Mouse (Mus musculus) heart, embryonic 11.5 days (tissue): ENCODE data around the gene Adamtsl5. TPM values are rescaled to one million over a fixed set of nuclear protein-coding genes. Genes with fewer than 3 reads are reported as not detected.

Source experiments
- ATAC-seq: fragments of 200-750 bp; cut with Nextera tagmentation; replicated peaks from 2 replicates; pipeline ENCODE4 v1.8.0; 2017; ENCODE audit warnings: moderate library complexity; ENCODE audit not compliant: insufficient number of reproducible peaks, low FRiP score, low TSS enrichment
- H3K27ac ChIP-seq: fragments of 300-500 bp; sonication (generic); 2 replicates; pipeline ENCODE4 v1.5.1; 2014; ENCODE audit warnings: mild to moderate bottlenecking, low read depth, low read length
- H3K27me3 ChIP-seq: fragments of 300-500 bp; sonication (generic); 2 replicates; pipeline ENCODE4 v1.6.1; 2014; ENCODE audit warnings: mild to moderate bottlenecking, low read length, mixed read lengths; ENCODE audit not compliant: control insufficient read depth, insufficient read depth
- H3K36me3 ChIP-seq: fragments of 300-500 bp; sonication (generic); 2 replicates; pipeline ENCODE4 v1.6.1; 2014; ENCODE audit warnings: mild to moderate bottlenecking, low read length, moderate library complexity, mixed read lengths; ENCODE audit not compliant: control insufficient read depth, insufficient read depth
- H3K4me1 ChIP-seq: fragments of 300-500 bp; sonication (generic); 2 replicates; pipeline ENCODE4 v1.6.1; 2014; ENCODE audit warnings: low read length; ENCODE audit not compliant: control insufficient read depth, insufficient read depth
- H3K4me2 ChIP-seq: fragments of 300-500 bp; sonication (generic); 2 replicates; pipeline ENCODE4 v1.6.1; 2014; ENCODE audit warnings: mild to moderate bottlenecking, moderate library complexity
- H3K4me3 ChIP-seq: fragments of 300-500 bp; sonication (generic); 2 replicates; pipeline ENCODE4 v1.5.1; 2014; ENCODE audit warnings: low read depth, low read length
- H3K9ac ChIP-seq: fragments of 300-500 bp; sonication (generic); 2 replicates; pipeline ENCODE4 v1.6.1; 2014; ENCODE audit warnings: mild to moderate bottlenecking, low read depth, low read length, moderate library complexity
- H3K9me3 ChIP-seq: fragments of 300-500 bp; sonication (generic); replicated peaks from 2 replicates; pipeline ENCODE4 v1.6.1; 2016; ENCODE audit warnings: low read length; ENCODE audit not compliant: control insufficient read depth
- WGBS: fragments of 180-500 bp; shearing (Covaris S2); extraction: QIAGEN DNeasy Blood & Tissue Kit; methylation state at CpG from one replicate; pipeline ENCODE4 v1.1.7; 2014; ENCODE audit not compliant: insufficient replicate concordance; 5-methylcytosine and 5-hydroxymethylcytosine counted together
- polyA plus RNA-seq: library from polyadenylated mRNA; unstranded; fragments of >200 nt; fragmentation: Nextera tagmentation; extraction: Ambion mirVana; gene quantifications from 2 replicates; pipeline ENCODE4 v1.2.1, GENCODE M21; 2014

The Adamtsl5 gene
- polyA plus RNA-seq, 1 experiment from 2014 or later = 3.7 TPM

DNA sequence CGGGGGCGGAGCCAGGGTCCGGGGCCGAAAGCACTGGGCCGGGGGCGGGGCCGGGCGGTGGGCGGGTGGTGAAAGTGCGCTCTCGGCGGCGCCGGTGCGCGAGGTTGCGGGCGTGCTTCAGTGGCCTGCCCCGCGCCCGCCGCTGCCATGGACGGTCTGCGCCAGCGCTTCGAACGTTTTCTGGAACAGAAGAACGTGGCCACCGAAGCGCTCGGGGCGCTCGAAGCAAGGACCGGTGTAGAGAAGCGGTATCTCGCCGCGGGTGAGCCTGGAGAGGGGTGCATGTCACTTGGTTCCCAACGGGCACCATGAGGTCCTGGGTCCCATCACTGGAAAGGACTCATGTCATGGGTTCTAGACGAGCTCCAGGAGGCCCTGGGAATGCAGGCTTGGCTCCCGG lies 18.1 kb downstream of the Adamtsl5 start:
- Histone ChIP-seq H3K27ac (no peak overlapping the region), H3K4me2 (peak overlapping the region; percentile 89), H3K9me3 (no peaks in the 10 kb centered on the region), H3K4me3 (peak overlapping the region; percentile 52), H3K9ac (peak overlapping the region; percentile 68), H3K27me3 (peaks cover 35% of the 10 kb centered on the region), H3K4me1 (peaks cover 9% of the 10 kb centered on the region), H3K36me3 (no peaks in the 10 kb centered on the region)
- ATAC-seq = no peak
- 1% methylated on average over 41 of the region's 41 CpGs for WGBS

DNA sequence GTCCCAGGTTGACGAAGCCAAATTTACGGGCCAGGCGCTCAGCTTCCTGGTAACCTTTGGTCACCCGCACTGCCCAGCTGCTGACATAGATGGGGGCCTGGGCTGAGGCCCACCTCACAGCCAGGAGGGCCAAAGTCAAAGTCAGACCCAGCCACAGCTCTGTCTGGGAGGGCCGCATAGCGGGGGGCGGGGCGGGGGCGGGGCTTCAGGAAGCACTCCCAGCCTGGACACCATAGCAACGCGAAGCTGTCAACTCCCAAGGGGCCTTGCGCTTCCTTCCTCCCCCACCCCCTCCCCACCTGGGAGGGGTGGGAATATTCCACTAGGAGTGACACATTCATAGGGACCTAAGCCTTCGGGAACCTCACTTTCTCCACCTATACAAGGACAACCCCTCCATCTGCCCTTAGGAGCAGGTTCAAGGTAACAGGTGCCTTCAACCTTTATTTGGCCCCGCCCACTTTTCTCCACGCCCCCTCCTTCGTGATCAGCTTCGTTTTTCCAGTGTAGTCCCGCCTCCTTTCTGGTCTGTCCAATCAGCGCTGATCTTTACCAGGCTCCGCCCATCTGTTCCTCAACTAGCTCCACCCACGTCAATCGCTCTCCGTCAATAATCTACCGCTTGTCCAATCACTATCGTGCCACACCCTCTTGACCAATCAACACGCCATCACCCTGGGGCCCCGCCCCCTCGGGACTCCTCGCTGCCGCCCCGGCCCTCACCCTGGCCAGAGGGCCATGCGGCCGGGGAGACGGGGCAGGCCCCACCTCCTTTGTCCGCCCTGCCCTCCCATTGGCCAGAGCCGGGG lies 18.7 kb downstream of the Adamtsl5 start, which contains the start of the genes Pcsk4 and Reep6:
TSS of gene Pcsk4 (minus strand) at position 226 of the 809 bp plus-strand sequence.
TSS of gene Reep6 (plus strand) at position 681 of the 809 bp plus-strand sequence.
- H3K9ac ChIP-seq = peak within 1 kb of the TSS; percentile 68
- H3K9me3 ChIP-seq = no peaks in the 10 kb centered on the region
- H3K4me3 ChIP-seq = peak within 1 kb of the TSS; percentile 52
- 4% methylated on average over 36 of the region's 36 CpGs for WGBS
- H3K4me2 ChIP-seq = peak within 1 kb of the TSS; percentile 89
- peaks cover 37% of the 10 kb centered on the region for H3K27me3 ChIP-seq
- H3K27ac ChIP-seq = no peak within 1 kb of the TSS
- peak; percentile 93 for ATAC-seq
- H3K4me1 ChIP-seq = peaks cover 9% of the 10 kb centered on the region
- no peaks in the 10 kb centered on the region for H3K36me3 ChIP-seq

- H3K4me2 ChIP-seq = peak overlapping the region; percentile 29
- H3K4me1 ChIP-seq = peaks cover 10% of the 10 kb centered on the region
These were observed 23.2 kb downstream of the Adamtsl5 start for GRCm38 (mm10) chr10:80325045-80325444.

GRCm38 (mm10) chr10:80324120-80325037 lies 23.8 kb downstream of the Adamtsl5 start:
- Histone ChIP-seq H3K36me3 (no peaks in the 10 kb centered on the region), H3K27me3 (peaks cover 41% of the 10 kb centered on the region), H3K9ac (no peak overlapping the region), H3K4me2 (peak overlapping the region; percentile 98), H3K27ac (no peak overlapping the region), H3K9me3 (no peaks in the 10 kb centered on the region), H3K4me1 (peaks cover 13% of the 10 kb centered on the region), H3K4me3 (peak overlapping the region; percentile 64)
- 77% methylated on average over 17 of the region's 17 CpGs for WGBS
- no peak for ATAC-seq

More at GRCm38 (mm10) chr10:80325045-80325444, 23.2 kb downstream of the Adamtsl5 start:
- H3K4me3 ChIP-seq = no peak overlapping the region
- no peak overlapping the region for H3K9ac ChIP-seq
- no peak for ATAC-seq
- WGBS = 75% methylated on average over 21 of the region's 21 CpGs
- no peak overlapping the region for H3K27ac ChIP-seq
- H3K36me3 ChIP-seq = no peaks in the 10 kb centered on the region
- H3K27me3 ChIP-seq = peaks cover 41% of the 10 kb centered on the region
- H3K9me3 ChIP-seq = no peaks in the 10 kb centered on the region

GRCm38 (mm10) chr10:80323261-80324119 lies 24.7 kb downstream of the Adamtsl5 start:
- H3K27ac ChIP-seq = 0 out of 2 replicates have a peak overlapping the region, but pooled peaks have one; percentile 29
- WGBS = 2% methylated on average over 45 of the region's 46 CpGs

DNA sequence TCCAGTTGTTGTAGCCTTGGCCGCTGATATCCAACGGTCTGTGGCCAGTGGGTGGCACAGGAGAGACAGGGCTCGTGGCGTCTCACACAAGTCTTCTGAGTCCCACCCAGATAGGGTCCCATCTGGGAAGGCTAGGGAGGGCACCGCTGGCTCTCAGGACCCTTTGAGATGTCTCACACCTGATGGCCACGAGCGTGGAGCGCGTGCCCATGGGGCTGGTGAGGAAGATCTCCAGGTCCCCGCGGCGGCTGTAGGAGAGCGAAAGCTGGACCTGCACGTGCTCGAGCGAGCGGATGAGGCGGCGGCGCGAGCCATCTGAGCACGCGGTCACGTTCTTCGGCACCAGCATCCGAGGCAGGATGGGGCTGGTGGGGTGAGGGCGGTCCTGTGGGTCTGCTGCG lies 25.4 kb downstream of the Adamtsl5 start:
- Histone ChIP-seq H3K4me3 (peak overlapping the region; percentile 64), H3K9ac (peak overlapping the region; percentile 65), H3K4me1 (peaks cover 15% of the 10 kb centered on the region), H3K9me3 (no peaks in the 10 kb centered on the region), H3K4me2 (peak overlapping the region; percentile 98), H3K27ac (0 out of 2 replicates have a peak overlapping the region, but pooled peaks have one; percentile 29), H3K36me3 (peaks cover 2% of the 10 kb centered on the region; the same call in 1 of the 2 replicates), H3K27me3 (peaks cover 36% of the 10 kb centered on the region)
- WGBS = 11% methylated on average over 28 of the region's 28 CpGs
- no peak for ATAC-seq

More at GRCm38 (mm10) chr10:80323261-80324119, 24.7 kb downstream of the Adamtsl5 start:
- Histone ChIP-seq H3K27me3 (peaks cover 38% of the 10 kb centered on the region), H3K36me3 (peaks cover 2% of the 10 kb centered on the region; the same call in 1 of the 2 replicates), H3K4me2 (peak overlapping the region; percentile 98), H3K4me1 (peaks cover 15% of the 10 kb centered on the region), H3K9ac (peak overlapping the region; percentile 65), H3K4me3 (peak overlapping the region; percentile 64), H3K9me3 (no peaks in the 10 kb centered on the region)
- peak; percentile 67 for ATAC-seq

- peak overlapping the region; percentile 65; the same call in 1 of the 2 replicates for H3K9ac ChIP-seq
- peak overlapping the region; percentile 98 for H3K4me2 ChIP-seq
- WGBS = 91% methylated on average over 21 of the region's 21 CpGs
- H3K4me3 ChIP-seq = peak overlapping the region; percentile 64
- peaks cover 5% of the 10 kb centered on the region; the same call in 1 of the 2 replicates for H3K36me3 ChIP-seq
- no peaks in the 10 kb centered on the region for H3K9me3 ChIP-seq
- peaks cover 45% of the 10 kb centered on the region for H3K27me3 ChIP-seq
- peaks cover 22% of the 10 kb centered on the region for H3K4me1 ChIP-seq
- no peak for ATAC-seq
- H3K27ac ChIP-seq = no peak overlapping the region
These were observed 26.3 kb downstream of the Adamtsl5 start for GRCm38 (mm10) chr10:80321670-80322581.
